Mouse (Mus musculus): ENCODE measurements around the gene Scgb1b7.
"Not testable (repeated sequence)": the region's sequence is repeated elsewhere in the genome, so short reads cannot be mapped to it uniquely, and the experiment has no call there.

The Scgb1b7 gene

DNA sequence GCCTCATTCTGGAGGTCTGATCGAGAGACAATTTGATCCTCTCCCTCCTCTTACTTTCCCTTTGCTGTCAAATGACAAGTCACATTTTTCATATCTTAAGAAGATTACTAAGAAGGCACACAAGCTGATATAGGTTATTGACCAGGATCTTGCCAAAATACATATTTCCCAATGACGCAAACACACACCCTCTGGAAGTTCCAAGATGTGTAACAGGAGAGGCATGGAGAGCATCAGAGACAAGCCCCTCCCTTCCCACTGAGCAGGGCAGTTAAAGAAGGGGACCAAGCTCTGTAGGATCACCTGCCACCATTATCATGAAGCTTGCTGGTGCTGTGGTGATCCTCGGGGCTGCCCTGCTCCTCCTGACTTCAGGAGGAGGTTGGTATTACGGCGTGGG, at the start of gene Scgb1b7:
Gene Scgb1b7 (plus strand): TSS at position 301 of the 400 bp plus-strand sequence.
- not testable (repeated sequence) for DNase-seq (ENCODE audit: low spot score)

GRCm38 (mm10) chr7:31705657-31706056, 6.8 kb upstream of the Scgb1b7 start, which contains the start of gene Scgb2b7:
Gene Scgb2b7 (minus strand): TSS chr7:31705757.
- not testable (repeated sequence) for DNase-seq (ENCODE audit: low spot score)

Measured in lung, postnatal 25 days (tissue).